Mouse (Mus musculus) liver, adult 2 months (tissue): ENCODE data around the gene Itfg2. TPM values are rescaled to one million over a fixed set of nuclear protein-coding genes. Genes with fewer than 3 reads are reported as not detected.

ENCODE experiments used
- DNase-seq: peaks from one replicate; pipeline ENCODE4 v3.0.0-alpha.2; 2011; ENCODE audit warnings: low read depth, low spot score; ENCODE audit errors: extremely low read depth
- H3K27ac ChIP-seq: fragments of 200-500 bp; replicated peaks from 2 replicates; pipeline ENCODE4 v1.5.1; 2012; ENCODE audit warnings: low read depth, mild to moderate bottlenecking, control low read depth, inconsistent platforms, low read length; ENCODE audit not compliant: insufficient read depth
- H3K27me3 ChIP-seq: fragments of 200-500 bp; 2 replicates; pipeline ENCODE4 v1.6.1; 2012; ENCODE audit warnings: mild to moderate bottlenecking, moderate library complexity, low read length, inconsistent platforms; ENCODE audit not compliant: control insufficient read depth, insufficient read depth
- H3K36me3 ChIP-seq: fragments of 200-500 bp; 2 replicates; pipeline ENCODE4 v1.6.1; 2012; ENCODE audit warnings: low read length, inconsistent platforms; ENCODE audit not compliant: control insufficient read depth, insufficient read depth
- H3K4me1 ChIP-seq: fragments of 200-500 bp; 2 replicates; pipeline ENCODE4 v1.6.1; 2011; ENCODE audit warnings: low read length; ENCODE audit not compliant: control insufficient read depth, insufficient read depth
- H3K4me3 ChIP-seq: fragments of 200-500 bp; 2 replicates; pipeline ENCODE4 v1.5.1; 2011; ENCODE audit warnings: low read depth, mild to moderate bottlenecking, control low read depth, low read length, moderate library complexity; ENCODE audit not compliant: insufficient read depth
- H3K79me2 ChIP-seq: fragments of 200-500 bp; 2 replicates; pipeline ENCODE4 v1.6.1; 2012; ENCODE audit warnings: inconsistent platforms, mild to moderate bottlenecking, low read length, moderate library complexity; ENCODE audit not compliant: control insufficient read depth, insufficient read depth
- H3K9ac ChIP-seq: fragments of 200-500 bp; 2 replicates; pipeline ENCODE4 v1.6.1; 2012; ENCODE audit warnings: low read depth, mild to moderate bottlenecking, control low read depth, inconsistent platforms, low read length
- CTCF ChIP-seq: fragments of 200-500 bp; IDR thresholded peaks from 2 replicates; pipeline ENCODE4 v1.5.1; 2011; ENCODE audit warnings: low read depth, low read length, control low read depth
- POLR2A ChIP-seq: fragments of 200-500 bp; IDR thresholded peaks from 2 replicates; pipeline ENCODE4 v1.6.1; 2011; ENCODE audit warnings: low read length, control low read depth; ENCODE audit not compliant: insufficient read depth; ENCODE audit errors: extremely low read depth
- WGBS: fragments of 180-500 bp; shearing (Covaris S2); methylation state at CpG from one replicate; pipeline ENCODE4 v1.1.7; 2018; 5-methylcytosine and 5-hydroxymethylcytosine counted together
- polyA plus RNA-seq: library from polyadenylated mRNA; depleted of rRNA; stranded (reverse); fragments of >200 nt; gene quantifications from 2 replicates; pipeline ENCODE4 v1.2.3, GENCODE M21; 2012
- total RNA-seq: library from RNA; depleted of rRNA; stranded (reverse); fragments of >200 nt; gene quantifications from 2 replicates; pipeline ENCODE4 v1.2.3, GENCODE M21; 2014

Gene Itfg2
- total and polyA plus RNA-seq, 2 experiments: 3.1 to 12.1 TPM

GRCm38 (mm10) chr6:128464996-128465395 lies 40.3 kb upstream of the Itfg2 start:
- WGBS: 87% methylated on average over 4 of the region's 4 CpGs
- Histone ChIP-seq H3K4me1 (no peaks in the 10 kb centered on the region), H3K9ac (no peak overlapping the region), H3K79me2 (no peaks in the 10 kb centered on the region), H3K4me3 (no peak overlapping the region), H3K27ac (no peak overlapping the region), H3K36me3 (no peaks in the 10 kb centered on the region), H3K27me3 (no peaks in the 10 kb centered on the region)
- no peak for DNase-seq
- TF ChIP-seq CTCF: no peak
- TF ChIP-seq POLR2A: no peak

- DNase-seq: no peak
- H3K27me3 ChIP-seq: no peaks in the 10 kb centered on the region
- no peak overlapping the region for H3K4me3 ChIP-seq
- H3K36me3 ChIP-seq: no peaks in the 10 kb centered on the region
- H3K9ac ChIP-seq: no peak overlapping the region
- no peak overlapping the region for H3K27ac ChIP-seq
- H3K4me1 ChIP-seq: no peaks in the 10 kb centered on the region
- no peaks in the 10 kb centered on the region for H3K79me2 ChIP-seq
- TF ChIP-seq POLR2A: no peak
- no peak for TF ChIP-seq CTCF
Observed at GRCm38 (mm10) chr6:128461606-128462005, 36.9 kb upstream of the Itfg2 start.

GRCm38 (mm10) chr6:128460729-128461503 lies 36.2 kb upstream of the Itfg2 start:
- Histone ChIP-seq H3K27ac (no peak overlapping the region), H3K79me2 (no peaks in the 10 kb centered on the region), H3K4me1 (no peaks in the 10 kb centered on the region), H3K4me3 (no peak overlapping the region), H3K9ac (no peak overlapping the region), H3K27me3 (no peaks in the 10 kb centered on the region), H3K36me3 (no peaks in the 10 kb centered on the region)
- WGBS: 85% methylated on average over 14 of the region's 14 CpGs
- TF ChIP-seq CTCF (no peak), POLR2A (no peak)
- DNase-seq: no peak

- no peak for DNase-seq
- Histone ChIP-seq H3K27ac (no peak overlapping the region), H3K36me3 (no peaks in the 10 kb centered on the region), H3K79me2 (no peaks in the 10 kb centered on the region), H3K9ac (no peak overlapping the region), H3K4me1 (no peaks in the 10 kb centered on the region), H3K4me3 (no peak overlapping the region), H3K27me3 (no peaks in the 10 kb centered on the region)
- TF ChIP-seq CTCF (no peak), POLR2A (no peak)
- 65% methylated on average over 2 of the region's 2 CpGs for WGBS
Observed at GRCm38 (mm10) chr6:128460321-128460720, 35.6 kb upstream of the Itfg2 start.

GRCm38 (mm10) chr6:128457186-128457585 lies 32.5 kb upstream of the Itfg2 start:
- Histone ChIP-seq H3K79me2 (no peaks in the 10 kb centered on the region), H3K36me3 (no peaks in the 10 kb centered on the region), H3K27me3 (no peaks in the 10 kb centered on the region), H3K4me3 (no peak overlapping the region), H3K4me1 (no peaks in the 10 kb centered on the region), H3K27ac (no peak overlapping the region), H3K9ac (no peak overlapping the region)
- TF ChIP-seq POLR2A (no peak), CTCF (no peak)
- no peak for DNase-seq
- WGBS: 84% methylated on average over 5 of the region's 5 CpGs
